Mouse (Mus musculus) kidney, postnatal 25 days (tissue): Measurements from ENCODE around the gene Ptpn23.
"Not testable (repeated sequence)": the region's sequence is repeated elsewhere in the genome, so short reads cannot be mapped to it uniquely, and the experiment has no call there.

Source experiments
- DNase-seq, 2 experiments: peaks; one replicate each; pipeline ENCODE4 v3.0.0; 2021; ENCODE audit warnings: mixed read lengths in 2 of 2

Ptpn23 gene

DNA sequence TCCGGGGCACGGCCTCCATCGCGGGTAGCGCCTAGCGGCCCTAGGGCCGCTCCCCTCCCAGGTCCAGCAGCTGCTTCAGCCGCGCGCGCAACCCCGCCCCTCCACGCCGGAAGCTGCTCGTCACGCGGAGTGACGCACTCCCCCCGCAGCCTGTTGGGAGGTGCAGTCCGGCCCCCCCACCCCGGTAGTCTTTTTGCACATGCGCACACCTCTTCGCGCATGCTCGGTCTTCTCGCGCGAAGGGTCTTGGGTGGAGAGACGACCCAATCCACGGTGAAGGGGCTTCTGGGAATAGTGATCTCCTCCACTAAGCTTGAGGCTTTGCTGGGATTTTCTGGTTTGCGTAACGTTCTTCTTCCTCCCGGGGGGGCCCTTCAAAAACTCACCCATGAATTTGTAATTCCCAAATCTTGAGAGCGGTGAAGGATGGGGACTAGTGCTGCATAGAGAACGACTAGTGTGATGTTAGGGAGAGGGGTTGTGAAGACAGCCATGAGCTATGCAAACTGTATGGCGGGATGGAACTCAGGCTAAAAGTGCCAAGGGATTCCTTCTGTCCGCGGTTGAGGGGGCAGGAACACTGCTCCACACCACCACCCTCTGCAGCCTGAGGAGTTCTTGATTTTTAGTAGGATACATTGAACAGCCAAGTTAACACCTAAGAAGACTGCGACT, at the start of gene Ptpn23:
Gene Ptpn23 (minus strand): TSS at position 115 of the 675 bp plus-strand sequence.
- peak; percentile 96 to 98 for DNase-seq

DNA sequence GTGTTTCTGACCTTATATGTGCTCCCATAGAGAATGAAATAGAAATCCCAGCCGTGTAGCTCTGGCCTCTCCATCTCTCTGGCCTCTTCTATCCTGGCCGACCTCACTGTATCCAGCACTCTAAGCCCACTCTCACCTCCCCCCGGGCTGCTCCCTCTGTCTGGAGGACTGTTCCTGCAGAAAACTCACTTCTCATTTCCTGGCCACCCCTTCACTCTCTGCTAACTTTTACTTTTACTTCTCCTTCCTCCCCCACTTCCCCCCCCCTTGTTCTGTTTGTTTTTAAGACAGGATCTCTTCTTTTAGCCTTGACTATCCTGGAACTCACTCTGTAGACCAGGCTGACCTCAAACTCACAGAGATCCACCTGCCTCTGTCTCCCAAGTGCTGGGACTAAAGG, 44.5 kb upstream of the Ptpn23 start:
- DNase-seq: no peak

DNA sequence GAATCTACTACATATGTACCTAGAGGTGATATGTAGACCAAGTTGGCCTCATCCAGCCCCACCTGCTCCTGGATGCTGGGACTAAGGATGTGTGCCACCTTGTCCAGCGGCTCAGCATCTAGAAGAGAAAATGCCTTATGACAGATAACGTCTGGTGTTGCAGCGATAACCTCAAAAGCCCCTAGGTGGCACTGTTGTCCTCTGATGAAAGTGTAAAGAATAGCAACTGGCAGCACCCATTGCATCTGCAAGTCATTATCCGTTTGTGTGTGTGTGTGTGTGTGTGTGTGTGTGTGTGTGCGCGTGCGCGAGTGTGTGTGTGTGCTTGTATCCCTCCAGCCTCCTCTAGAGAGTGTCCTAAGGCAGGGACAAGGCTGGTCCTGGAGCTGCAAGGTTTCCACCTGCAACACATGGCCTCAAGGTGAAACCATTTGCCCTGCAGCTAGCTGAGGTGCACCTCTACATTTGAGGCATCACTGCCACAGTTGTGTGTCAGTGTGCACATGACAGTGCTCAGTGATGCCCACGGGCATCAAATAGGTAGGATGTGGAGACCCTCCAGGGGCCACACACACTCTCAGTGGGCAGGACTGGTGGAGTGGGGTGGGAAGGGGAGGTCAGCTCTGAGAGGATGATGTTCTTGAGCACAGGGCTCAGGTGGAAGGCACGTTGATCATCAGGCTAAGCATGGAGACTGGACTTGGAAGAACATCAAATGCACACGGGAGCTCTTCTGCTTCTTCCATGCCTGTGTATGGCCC, 41.0 kb upstream of the Ptpn23 start:
- DNase-seq: peak; percentile 66 to 81

GRCm38 (mm10) chr9:110448356-110448755, 40.3 kb upstream of the Ptpn23 start:
- no peak for DNase-seq

- peak in 1 of 2 experiments; percentile 20 for DNase-seq
Measured at GRCm38 (mm10) chr9:110440559-110440958, 32.5 kb upstream of the Ptpn23 start.

DNA sequence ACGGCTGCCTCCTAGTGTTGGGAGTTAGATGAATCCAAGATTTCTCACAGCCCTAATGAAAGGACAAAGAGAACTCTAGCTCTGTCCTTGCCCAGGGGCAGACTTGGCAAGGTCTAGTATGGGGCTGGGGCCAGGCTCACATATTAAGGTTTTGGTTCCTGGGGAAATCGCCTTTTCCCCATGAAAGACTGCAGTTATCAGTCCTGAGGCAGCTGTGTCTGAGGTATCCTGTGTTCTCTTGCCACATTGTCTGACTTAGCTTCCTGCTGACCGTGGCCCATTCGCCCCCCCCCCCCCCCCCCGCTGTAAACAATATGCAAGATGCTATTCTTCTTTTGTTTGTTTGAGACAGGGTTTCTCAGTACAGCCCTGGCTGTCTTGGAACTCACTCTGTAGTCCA, 32.0 kb upstream of the Ptpn23 start:
- peak in 1 of 2 experiments; percentile 23 for DNase-seq

DNA sequence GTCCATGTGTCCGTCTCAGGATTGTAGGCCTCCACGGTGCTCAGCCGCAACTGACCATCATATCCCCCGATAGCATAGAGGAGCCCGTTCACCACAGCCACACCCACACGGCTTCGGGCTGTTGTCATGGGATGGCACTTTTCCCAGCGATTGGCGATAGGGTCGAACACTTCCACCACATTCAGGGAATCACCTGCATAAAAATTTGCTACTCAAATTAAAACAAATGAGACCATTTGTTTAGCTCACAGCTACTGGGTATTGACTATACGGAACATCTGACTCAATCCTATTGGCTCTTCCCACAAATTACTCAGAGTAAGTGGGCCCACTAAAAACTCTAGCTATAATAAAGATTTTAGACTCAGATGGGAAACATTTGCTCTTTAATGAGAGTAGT, 28.0 kb upstream of the Ptpn23 start:
- DNase-seq: no peak

GRCm38 (mm10) chr9:110433045-110433444, 25.0 kb upstream of the Ptpn23 start:
- peak in 1 of 2 experiments; percentile 3 for DNase-seq

- DNase-seq: no peak
Measured at GRCm38 (mm10) chr9:110431241-110431640, 23.2 kb upstream of the Ptpn23 start.

- DNase-seq: no peak
Measured at GRCm38 (mm10) chr9:110419511-110420112, 11.6 kb upstream of the Ptpn23 start, which contains the start of gene Ngp. TSS of gene Ngp (plus strand) at chr9:110419747.

DNA sequence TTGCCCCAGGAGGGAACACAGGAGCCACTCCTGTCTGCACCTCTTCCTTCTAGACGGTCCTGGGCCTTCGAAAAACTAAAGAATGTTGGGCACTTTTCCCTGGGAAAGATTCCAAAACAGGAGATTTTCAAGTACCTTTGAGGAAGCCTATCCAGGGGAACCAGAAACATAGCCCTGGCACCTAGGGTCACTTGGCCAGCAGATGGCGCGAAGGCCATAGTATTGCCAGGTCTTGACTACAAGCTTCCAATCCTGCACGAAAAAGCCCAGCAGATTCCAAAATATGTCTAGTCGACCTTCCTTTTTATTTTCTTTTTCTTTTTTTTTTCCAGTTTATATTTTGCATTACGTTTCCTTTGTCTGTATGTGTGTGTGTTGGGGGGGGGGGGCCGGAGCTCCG, 5.8 kb upstream of the Ptpn23 start:
- DNase-seq: peak; percentile 67 to 74

- DNase-seq: no peak
Measured at GRCm38 (mm10) chr9:110412926-110413325, 4.9 kb upstream of the Ptpn23 start.

GRCm38 (mm10) chr9:110410908-110411887, 3.2 kb upstream of the Ptpn23 start:
- DNase-seq: peak; percentile 88 to 91

- no peak for DNase-seq
Measured at GRCm38 (mm10) chr9:110407311-110408098, 508 bp downstream of the Ptpn23 start.

GRCm38 (mm10) chr9:110403240-110403639, 4.8 kb downstream of the Ptpn23 start:
- DNase-seq: not testable (repeated sequence)

- DNase-seq: no peak
Measured at GRCm38 (mm10) chr9:110402731-110403130, 5.3 kb downstream of the Ptpn23 start.

DNA sequence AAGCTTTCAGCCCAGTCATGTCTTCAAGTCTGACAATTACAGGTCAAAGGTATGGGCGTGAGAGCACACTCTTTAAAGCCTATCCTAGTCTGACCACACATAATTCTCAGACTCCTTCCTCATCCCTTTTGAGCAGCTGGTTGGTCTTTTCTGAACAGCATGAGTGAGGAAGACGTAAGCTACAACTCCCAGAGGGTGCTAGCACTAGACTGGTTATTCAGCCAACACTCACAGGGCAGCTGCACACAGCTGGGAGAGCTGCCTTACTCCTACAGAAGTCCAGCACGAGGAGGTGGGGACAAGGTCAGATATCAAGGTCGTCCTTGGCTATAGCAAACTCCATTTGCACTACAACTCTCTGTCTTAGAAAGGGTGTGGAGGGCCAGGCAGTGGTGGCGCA, 7.4 kb downstream of the Ptpn23 start:
- no peak for DNase-seq

DNA sequence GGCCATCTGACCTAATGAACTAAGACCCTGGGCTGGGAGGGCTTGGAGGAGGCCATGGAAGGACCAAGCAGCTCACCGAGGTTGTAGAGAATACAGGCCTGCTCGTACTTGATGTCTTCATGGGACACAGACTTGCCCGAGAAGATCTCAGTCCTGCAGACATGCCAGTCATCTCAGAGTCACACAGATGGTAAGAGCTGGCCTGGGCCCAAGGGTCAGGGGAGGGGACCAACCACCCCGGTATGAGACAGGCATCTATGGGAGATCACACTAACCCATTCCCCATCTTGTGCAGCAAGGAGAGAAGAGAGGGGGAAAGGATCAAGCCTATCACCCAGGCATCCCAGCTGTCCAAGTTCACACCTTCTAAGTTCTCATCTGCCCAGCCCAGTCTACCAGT, 14.7 kb downstream of the Ptpn23 start:
- no peak for DNase-seq

- DNase-seq: no peak
Measured at GRCm38 (mm10) chr9:110390843-110391242, 17.2 kb downstream of the Ptpn23 start.

DNA sequence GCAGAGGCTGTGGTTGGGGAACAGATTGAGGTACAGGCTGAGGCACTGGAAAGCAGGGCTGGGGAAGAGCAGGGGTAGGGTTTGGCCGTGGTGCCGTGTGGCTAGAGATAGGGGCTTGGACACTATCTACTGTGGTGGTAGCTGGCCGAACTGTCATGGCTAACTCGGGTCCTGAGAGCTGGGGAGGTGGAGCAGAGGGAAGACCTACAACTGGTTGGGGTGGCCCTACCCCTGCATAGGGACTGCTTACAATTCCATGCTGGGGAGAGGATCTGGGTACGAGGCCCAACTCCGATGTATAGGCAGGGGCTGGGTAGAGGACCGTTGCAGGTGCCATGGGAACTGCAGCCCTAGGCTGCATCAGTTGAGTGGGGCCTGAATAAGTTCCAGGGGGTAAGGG, 20.0 kb downstream of the Ptpn23 start:
- no peak for DNase-seq

GRCm38 (mm10) chr9:110384369-110384929, 23.6 kb downstream of the Ptpn23 start:
- DNase-seq: no peak
